ENCODE assay signal across 8 mouse cellular contexts in the genomic region with DNA sequence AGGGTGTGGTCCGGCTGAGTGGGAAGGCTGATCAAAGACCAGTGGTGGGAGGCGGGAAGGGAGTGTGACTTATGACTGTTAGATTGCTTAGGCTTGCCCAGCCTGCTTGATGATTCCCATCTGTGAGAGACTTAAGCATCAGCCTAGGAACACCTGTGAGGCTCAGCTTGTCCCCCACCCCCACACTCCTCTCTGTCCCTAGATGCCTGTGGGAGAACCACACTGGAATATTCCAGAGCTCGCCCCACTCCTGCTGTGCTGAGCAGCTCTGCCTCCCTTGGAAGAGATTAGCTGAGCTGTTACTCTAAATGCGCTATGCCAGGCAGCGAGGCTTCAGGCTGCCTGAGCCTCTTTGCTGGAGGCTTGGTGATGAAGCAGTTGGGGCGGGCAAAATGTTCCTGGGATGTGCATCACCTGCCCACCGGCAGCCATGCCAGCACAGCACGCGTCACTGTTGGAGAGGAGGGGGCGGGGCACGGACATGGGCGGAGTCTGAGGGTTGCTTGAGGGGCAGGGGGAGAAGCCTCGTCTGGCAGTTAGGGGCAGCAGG. TPM values are rescaled to one million over a fixed set of nuclear protein-coding genes. Genes with fewer than 3 reads are reported as not detected.
A peak's percentile ranks its signal among the peaks of the same experiment; 100 is the strongest.
DNase-seq lines count a peak whose midpoint lies in the region; ATAC-seq and TF ChIP-seq lines count a peak whose summit lies in the region.
"Not testable (repeated sequence)": the region's sequence is repeated elsewhere in the genome, so short reads cannot be mapped to it uniquely, and the experiment has no call there.

No protein-coding gene starts in this region.

- H3K27ac ChIP-seq in embryonic facial prominence, embryonic 11.5 days (replicated peaks; ENCODE audit: low read depth, low read length), result not testable (repeated sequence)
- peak overlapping the region; percentile 62 for H3K27ac ChIP-seq in hindbrain, embryonic 15.5 days (replicated peaks)
- H3K27ac ChIP-seq in liver, embryonic 14.5 days, result peak overlapping the region; percentile 77
- peak overlapping the region; percentile 58 for H3K27ac ChIP-seq in midbrain, embryonic 15.5 days
- 0 out of 2 replicates have a peak overlapping the region, but pooled peaks have one; percentile 2 for H3K27ac ChIP-seq in stomach, embryonic 15.5 days

- H3K27me3 ChIP-seq in embryonic facial prominence, embryonic 11.5 days (ENCODE audit: control insufficient read depth, insufficient read depth, low read length); hindbrain, embryonic 15.5 days; liver, embryonic 14.5 days (ENCODE audit: control insufficient read depth, insufficient read depth, low read length); midbrain, embryonic 15.5 days (replicated peaks); stomach, embryonic 15.5 days (replicated peaks): not testable (repeated sequence)

- H3K9ac ChIP-seq in embryonic facial prominence, embryonic 11.5 days (replicated peaks; ENCODE audit: low read length); stomach, embryonic 15.5 days: not testable (repeated sequence)
- H3K9ac ChIP-seq in hindbrain, embryonic 15.5 days, result 0 out of 2 replicates have a peak overlapping the region, but pooled peaks have one; percentile 26
- peak overlapping the region; percentile 69 for H3K9ac ChIP-seq in liver, embryonic 14.5 days (replicated peaks)
- H3K9ac ChIP-seq in midbrain, embryonic 15.5 days, result peak overlapping the region; percentile 20; the same call in 1 of the 2 replicates

- 5% methylated on average over 11 of the region's 13 CpGs for WGBS in embryonic facial prominence, embryonic 11.5 days
- 5% methylated on average over 12 of the region's 13 CpGs for WGBS in hindbrain, embryonic 15.5 days
- WGBS in liver, embryonic 14.5 days (ENCODE audit: insufficient replicate concordance), result 5% methylated on average over 12 of the region's 13 CpGs
- WGBS in midbrain, embryonic 15.5 days, result 8% methylated on average over 13 of the region's 13 CpGs
- WGBS in stomach, embryonic 15.5 days, result 6% methylated on average over 12 of the region's 13 CpGs

- H3K4me2 ChIP-seq in embryonic facial prominence, embryonic 11.5 days (ENCODE audit: low read depth, low read length), result peak overlapping the region; percentile 37
- peak overlapping the region; percentile 49 for H3K4me2 ChIP-seq in hindbrain, embryonic 15.5 days
- peak overlapping the region; percentile 75 for H3K4me2 ChIP-seq in liver, embryonic 14.5 days (ENCODE audit: low read depth)
- peak overlapping the region; percentile 44 for H3K4me2 ChIP-seq in midbrain, embryonic 15.5 days
- peak overlapping the region; percentile 42 for H3K4me2 ChIP-seq in stomach, embryonic 15.5 days

- not testable (repeated sequence) for TF ChIP-seq EP300 in liver, embryonic 14.5 days (IDR thresholded peaks at IDR 0.05; ENCODE audit: low read depth)

- H3K4me1 ChIP-seq in embryonic facial prominence, embryonic 11.5 days (ENCODE audit: control insufficient read depth, insufficient read depth, low read length), result not testable (repeated sequence)
- H3K4me1 ChIP-seq in hindbrain, embryonic 15.5 days (replicated peaks), result peaks cover 46% of the 10 kb centered on the region
- peaks cover 42 to 52% of the 10 kb centered on the region in 2 experiments for H3K4me1 ChIP-seq in liver, embryonic 14.5 days (replicated peaks; ENCODE audit: control insufficient read depth in 2 of 2, insufficient read depth in 2 of 2, low read length in 1 of 2)
- H3K4me1 ChIP-seq in midbrain, embryonic 15.5 days, result peaks cover 36% of the 10 kb centered on the region
- H3K4me1 ChIP-seq in stomach, embryonic 15.5 days, result peaks cover 48% of the 10 kb centered on the region

- H3K9me3 ChIP-seq in embryonic facial prominence, embryonic 11.5 days (replicated peaks; ENCODE audit: control insufficient read depth, low read length); hindbrain, embryonic 15.5 days; liver, embryonic 14.5 days (ENCODE audit: control insufficient read depth, low read length); midbrain, embryonic 15.5 days; stomach, embryonic 15.5 days: not testable (repeated sequence)

- ATAC-seq in embryonic facial prominence, embryonic 11.5 days (replicated peaks; ENCODE audit: insufficient number of reproducible peaks, low FRiP score, low TSS enrichment, low read depth), result not testable (repeated sequence)
- peak; percentile 25; the same call in 1 of the 2 replicates for ATAC-seq in hindbrain, embryonic 15.5 days (ENCODE audit: low FRiP score, low read depth)
- ATAC-seq in liver, embryonic 14.5 days (ENCODE audit: insufficient read depth), result peak; percentile 79
- ATAC-seq in midbrain, embryonic 15.5 days (replicated peaks), result peak; percentile 31
- ATAC-seq in stomach, embryonic 15.5 days (ENCODE audit: insufficient read depth, low FRiP score, low read depth), result peak; percentile 65

- H3K36me3 ChIP-seq in embryonic facial prominence, embryonic 11.5 days (replicated peaks; ENCODE audit: control insufficient read depth, insufficient read depth, low read depth, low read length); hindbrain, embryonic 15.5 days; liver, embryonic 14.5 days (replicated peaks; ENCODE audit: control insufficient read depth, insufficient read depth, low read depth); midbrain, embryonic 15.5 days (replicated peaks); stomach, embryonic 15.5 days: not testable (repeated sequence)

- peak; percentile 76 for DNase-seq in ES-CJ7 (ENCODE audit: low read depth, low spot score)
- DNase-seq in embryonic facial prominence, embryonic 11.5 days (ENCODE audit: low spot score), result peak; percentile 72
- peak; percentile 37 for DNase-seq in gastrocnemius, postnatal 10 days
- peak; percentile 25 to 44 for DNase-seq in layer of hippocampus, postnatal 14 days (ENCODE audit: low spot score in 2 of 2)
- DNase-seq in liver, embryonic 14.5 days (ENCODE audit: low read depth in 3 of 3, low spot score in 3 of 3), result not testable (repeated sequence)

- not testable (repeated sequence) for TF ChIP-seq CTCF in liver, embryonic 14.5 days (IDR thresholded peaks at IDR 0.05; ENCODE audit: low read depth)

- H3K4me3 ChIP-seq in embryonic facial prominence, embryonic 11.5 days (ENCODE audit: low read depth, low read length), result not testable (repeated sequence)
- H3K4me3 ChIP-seq in hindbrain, embryonic 15.5 days, result peak overlapping the region; percentile 15; the same call in 1 of the 2 replicates
- H3K4me3 ChIP-seq in liver, embryonic 14.5 days (ENCODE audit: insufficient read depth in 1 of 2, low read depth in 2 of 2, low read length in 2 of 2), result peak overlapping the region; percentile 16 to 45
- H3K4me3 ChIP-seq in midbrain, embryonic 15.5 days, result peak overlapping the region; percentile 15
- H3K4me3 ChIP-seq in stomach, embryonic 15.5 days (replicated peaks), result 0 out of 2 replicates have a peak overlapping the region, but pooled peaks have one; percentile 6

RNA-seq across cellular contexts. Expression of gene Notch3, which starts 48.7 kb away (rescaled TPM):
- 17.7 and 18.2 TPM in 2 replicates for polyA plus RNA-seq in embryonic facial prominence, embryonic 11.5 days (2014; fragmentation: Nextera tagmentation; extraction: Ambion mirVana)
- total RNA-seq in gastrocnemius, postnatal 10 days (2021), result 10 to 100 TPM; 39.6 to 47.8 TPM
- 8.2 and 10.5 TPM in 2 replicates for polyA plus RNA-seq in hindbrain, embryonic 15.5 days (2015; fragmentation: Nextera tagmentation; extraction: Ambion mirVana)
- total RNA-seq in layer of hippocampus, postnatal 14 days (2021), result 10 to 100 TPM; 15.3 to 15.9 TPM
- polyA plus RNA-seq in liver, embryonic 14.5 days (2012; rRNA removed), result 0.55 and 0.66 TPM in 2 replicates
- 0.22 and 0.30 TPM in 2 replicates for polyA plus RNA-seq in liver, embryonic 14.5 days (2014; fragmentation: Nextera tagmentation; extraction: Ambion mirVana)
- 7.9 and 8.9 TPM in 2 replicates for polyA plus RNA-seq in midbrain, embryonic 15.5 days (2015; fragmentation: Nextera tagmentation; extraction: Ambion mirVana)
- polyA plus RNA-seq in stomach, embryonic 15.5 days (2015; fragmentation: Nextera tagmentation; extraction: Ambion mirVana), result 13.1 and 14.2 TPM in 2 replicates
